Mouse (Mus musculus) stomach, embryonic 14.5 days (tissue): Measurements from ENCODE around the gene Fcgr4. TPM values are rescaled to one million over a fixed set of nuclear protein-coding genes. Genes with fewer than 3 reads are reported as not detected.

Experiments used
- ATAC-seq: fragments of 200-750 bp; cut with Nextera tagmentation; 2 replicates; pipeline ENCODE4 v1.8.0; 2017; ENCODE audit warnings: low read depth, moderate TSS enrichment; ENCODE audit not compliant: insufficient number of reproducible peaks, insufficient read depth, low FRiP score
- H3K27ac ChIP-seq: fragments of 300-500 bp; sonication (generic); 2 replicates; pipeline ENCODE4 v1.5.1; 2014; ENCODE audit warnings: mild to moderate bottlenecking, low read length, moderate library complexity, mixed read lengths
- H3K27me3 ChIP-seq: fragments of 300-500 bp; sonication (generic); 2 replicates; pipeline ENCODE4 v1.6.1; 2014; ENCODE audit warnings: low read length, control low read depth, mixed read lengths; ENCODE audit not compliant: control insufficient read depth, insufficient read depth
- H3K36me3 ChIP-seq: fragments of 300-500 bp; sonication (generic); 2 replicates; pipeline ENCODE4 v1.6.1; 2014; ENCODE audit warnings: mild to moderate bottlenecking, control low read depth, low read length, moderate library complexity, mixed read lengths; ENCODE audit not compliant: control insufficient read depth, insufficient read depth
- H3K4me1 ChIP-seq: fragments of 300-500 bp; sonication (generic); 2 replicates; pipeline ENCODE4 v1.6.1; 2014; ENCODE audit warnings: low read length, control low read depth, mixed read lengths; ENCODE audit not compliant: control insufficient read depth, insufficient read depth
- H3K4me2 ChIP-seq: fragments of 300-500 bp; sonication (generic); replicated peaks from 2 replicates; pipeline ENCODE4 v1.6.1; 2014; ENCODE audit warnings: low read depth, low read length, control low read depth
- H3K4me3 ChIP-seq: fragments of 300-500 bp; sonication (generic); 2 replicates; pipeline ENCODE4 v1.5.1; 2014; ENCODE audit warnings: low read depth, low read length, control low read depth
- H3K9ac ChIP-seq: fragments of 300-500 bp; sonication (generic); replicated peaks from 2 replicates; pipeline ENCODE4 v1.6.1; 2014; ENCODE audit warnings: low read depth, mild to moderate bottlenecking, control low read depth, low read length, moderate library complexity, mixed read lengths
- H3K9me3 ChIP-seq: fragments of 300-500 bp; sonication (generic); 2 replicates; pipeline ENCODE4 v1.6.1; 2016; ENCODE audit warnings: low read depth, low read length, control low read depth; ENCODE audit not compliant: control insufficient read depth
- WGBS: fragments of 180-500 bp; shearing (Covaris S2); extraction: QIAGEN DNeasy Blood & Tissue Kit; methylation state at CpG from one replicate; pipeline ENCODE4 v1.1.7; 2014; 5-methylcytosine and 5-hydroxymethylcytosine counted together
- polyA plus RNA-seq: library from polyadenylated mRNA; unstranded; fragments of >200 nt; fragmentation: Nextera tagmentation; extraction: Ambion mirVana; gene quantifications from 2 replicates; pipeline ENCODE4 v1.2.1, GENCODE M21; 2014

The Fcgr4 gene
- polyA plus RNA-seq, 1 experiment from 2014 or later = 0.91 TPM

DNA sequence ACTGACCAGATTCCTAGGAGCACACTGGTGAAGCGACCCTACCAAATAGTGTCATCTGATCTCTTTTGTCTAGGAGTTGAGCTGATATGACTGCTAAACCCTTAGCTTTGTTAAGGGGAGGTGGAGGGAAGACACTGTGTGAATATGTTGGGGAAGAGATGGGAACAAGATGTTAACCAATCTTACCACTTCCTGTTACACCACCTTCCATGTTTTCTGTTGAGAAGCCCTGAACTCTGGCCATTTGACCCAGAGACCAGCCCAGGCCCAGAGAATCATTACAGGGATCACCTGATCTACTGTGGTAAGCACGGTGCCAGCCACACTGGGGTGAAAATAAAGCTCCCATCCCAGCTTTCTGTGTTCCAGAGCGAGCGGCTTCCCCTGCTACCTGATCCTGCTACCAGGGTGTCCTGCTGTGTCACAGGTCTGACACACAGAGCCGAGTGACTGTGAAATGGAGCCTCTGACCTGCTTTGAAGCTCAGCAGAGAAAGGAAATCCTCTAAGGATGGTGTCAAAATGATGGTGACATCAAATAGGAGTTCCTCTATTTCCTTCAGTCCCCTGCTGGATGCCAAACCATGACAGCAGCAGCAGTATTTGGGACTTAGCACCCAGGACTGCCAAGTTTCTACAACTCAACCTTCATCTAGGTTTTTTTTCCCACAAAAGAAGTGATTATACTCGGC is 1.1 kb upstream of the Fcgr4 start:
- Histone ChIP-seq H3K4me1 (no peaks in the 10 kb centered on the region), H3K4me3 (no peak overlapping the region), H3K36me3 (no peaks in the 10 kb centered on the region), H3K9ac (no peak overlapping the region), H3K4me2 (no peak overlapping the region), H3K27ac (no peak overlapping the region), H3K9me3 (no peaks in the 10 kb centered on the region), H3K27me3 (no peaks in the 10 kb centered on the region)
- WGBS = 50% methylated on average over 6 of the region's 6 CpGs
- no peak for ATAC-seq

DNA sequence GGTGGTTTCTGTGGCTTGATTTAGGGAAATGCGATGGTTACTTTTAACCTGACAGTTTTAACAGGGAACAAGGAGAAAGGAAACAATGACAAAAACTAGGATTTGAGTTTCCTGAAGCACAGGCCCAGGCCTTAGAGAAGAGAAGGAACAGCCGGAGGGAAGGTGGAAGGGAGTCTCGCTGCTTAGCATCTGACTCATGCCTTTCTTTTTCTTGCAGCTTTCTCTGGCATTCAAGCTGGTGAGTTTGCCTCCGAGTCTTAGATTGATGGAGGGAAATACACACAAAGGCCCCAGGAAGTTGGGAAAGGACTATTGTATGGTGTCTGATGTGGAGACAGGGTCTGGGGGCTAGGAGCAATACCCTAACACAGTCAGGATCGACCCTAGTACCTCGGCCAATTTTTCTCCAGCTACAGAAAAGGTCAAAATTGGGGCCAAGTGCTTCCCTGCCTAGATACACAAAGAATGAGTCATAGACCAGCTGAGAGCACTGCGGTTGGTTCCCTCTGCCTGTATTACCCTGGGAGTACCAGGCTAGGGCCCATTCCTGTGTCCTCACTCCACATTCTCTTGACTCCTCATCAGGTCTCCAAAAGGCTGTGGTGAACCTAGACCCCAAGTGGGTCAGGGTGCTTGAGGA is 711 bp downstream of the Fcgr4 start:
- no peak overlapping the region for H3K9ac ChIP-seq
- H3K36me3 ChIP-seq = no peaks in the 10 kb centered on the region
- H3K27me3 ChIP-seq = no peaks in the 10 kb centered on the region
- ATAC-seq = no peak
- H3K27ac ChIP-seq = no peak overlapping the region
- no peak overlapping the region for H3K4me2 ChIP-seq
- no peaks in the 10 kb centered on the region for H3K9me3 ChIP-seq
- no peak overlapping the region for H3K4me3 ChIP-seq
- WGBS = 63% methylated on average over 7 of the region's 7 CpGs
- no peaks in the 10 kb centered on the region for H3K4me1 ChIP-seq

DNA sequence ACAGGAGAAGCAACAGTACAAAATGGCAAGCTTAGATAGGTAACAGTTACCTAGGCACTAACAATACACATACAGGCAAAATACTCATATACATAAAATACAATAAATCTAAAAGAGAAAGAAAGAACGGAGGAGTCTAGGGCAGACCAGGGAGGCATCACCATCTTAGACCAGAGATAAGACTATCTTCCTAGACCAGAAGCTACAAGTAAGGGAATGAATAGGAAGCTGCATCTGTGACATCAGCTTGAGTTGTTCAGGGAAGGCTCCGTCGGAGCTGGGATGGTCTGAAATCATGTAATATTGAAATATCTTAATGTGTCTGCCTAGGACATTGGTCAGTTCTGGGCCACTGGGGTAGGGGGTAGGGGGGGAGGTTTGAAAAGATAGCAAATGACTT is 13.0 kb downstream of the Fcgr4 start:
- WGBS = 91% methylated on average over 3 of the region's 3 CpGs
- no peaks in the 10 kb centered on the region for H3K27me3 ChIP-seq
- no peak overlapping the region for H3K4me3 ChIP-seq
- H3K4me1 ChIP-seq = peaks cover 4% of the 10 kb centered on the region; the same call in 1 of the 2 replicates
- no peak overlapping the region for H3K4me2 ChIP-seq
- no peak overlapping the region for H3K9ac ChIP-seq
- ATAC-seq = no peak
- no peaks in the 10 kb centered on the region for H3K36me3 ChIP-seq
- no peaks in the 10 kb centered on the region for H3K9me3 ChIP-seq
- H3K27ac ChIP-seq = no peak overlapping the region

DNA sequence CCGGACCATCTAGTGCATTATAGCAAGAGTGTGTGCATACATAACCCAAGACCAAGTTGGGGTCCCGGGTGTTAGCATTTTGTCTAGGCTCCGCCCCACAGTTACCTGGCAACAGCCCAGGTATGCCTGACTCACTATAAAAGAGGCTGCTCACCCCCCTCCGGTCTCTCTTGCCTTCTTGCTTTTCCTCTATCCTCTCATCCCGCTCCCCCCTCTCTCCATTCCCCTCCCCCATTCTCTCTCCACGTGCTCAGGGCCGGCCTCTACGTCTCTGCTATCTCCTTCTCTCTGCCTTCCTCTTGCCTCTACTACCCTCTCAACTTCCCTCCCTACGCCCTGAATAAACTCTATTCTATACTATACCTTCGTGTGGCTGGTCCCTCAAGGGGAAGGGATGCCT is 14.0 kb downstream of the Fcgr4 start:
- Histone ChIP-seq H3K36me3 (no peaks in the 10 kb centered on the region), H3K4me3 (peak overlapping the region; percentile 55), H3K4me2 (peak overlapping the region; percentile 87), H3K9ac (no peak overlapping the region), H3K4me1 (peaks cover 4% of the 10 kb centered on the region; the same call in 1 of the 2 replicates), H3K9me3 (no peaks in the 10 kb centered on the region), H3K27ac (no peak overlapping the region), H3K27me3 (no peaks in the 10 kb centered on the region)
- 4% methylated on average over 10 of the region's 10 CpGs for WGBS
- ATAC-seq = no peak

DNA sequence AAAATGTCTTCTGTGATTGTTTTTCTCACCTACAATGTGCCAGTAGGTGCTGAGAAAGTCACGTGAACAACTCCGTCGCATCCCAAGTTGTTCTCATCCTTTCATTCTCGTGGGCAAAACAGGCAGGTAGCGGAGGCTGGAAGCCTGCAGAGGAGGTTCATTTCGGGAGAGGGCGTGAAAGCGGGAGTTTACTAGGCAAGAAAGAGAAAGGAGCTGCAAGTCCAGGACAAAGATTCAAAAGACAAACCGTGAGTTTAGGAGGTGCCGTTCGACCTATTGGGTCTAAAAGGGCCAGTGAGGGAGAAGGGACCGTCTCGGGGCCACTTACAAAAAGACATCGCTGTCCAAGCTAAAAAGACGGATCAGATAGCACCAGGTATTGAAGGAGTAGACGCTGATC is 14.5 kb downstream of the Fcgr4 start:
- no peak overlapping the region for H3K27ac ChIP-seq
- H3K9ac ChIP-seq = 0 out of 2 replicates have a peak overlapping the region, but pooled peaks have one; percentile 4
- H3K4me1 ChIP-seq = peaks cover 4% of the 10 kb centered on the region; the same call in 1 of the 2 replicates
- ATAC-seq = no peak
- H3K27me3 ChIP-seq = no peaks in the 10 kb centered on the region
- peak overlapping the region; percentile 87 for H3K4me2 ChIP-seq
- peak overlapping the region; percentile 55 for H3K4me3 ChIP-seq
- H3K9me3 ChIP-seq = no peaks in the 10 kb centered on the region
- no peaks in the 10 kb centered on the region for H3K36me3 ChIP-seq
- WGBS = under 1% methylated on average over 16 of the region's 16 CpGs

DNA sequence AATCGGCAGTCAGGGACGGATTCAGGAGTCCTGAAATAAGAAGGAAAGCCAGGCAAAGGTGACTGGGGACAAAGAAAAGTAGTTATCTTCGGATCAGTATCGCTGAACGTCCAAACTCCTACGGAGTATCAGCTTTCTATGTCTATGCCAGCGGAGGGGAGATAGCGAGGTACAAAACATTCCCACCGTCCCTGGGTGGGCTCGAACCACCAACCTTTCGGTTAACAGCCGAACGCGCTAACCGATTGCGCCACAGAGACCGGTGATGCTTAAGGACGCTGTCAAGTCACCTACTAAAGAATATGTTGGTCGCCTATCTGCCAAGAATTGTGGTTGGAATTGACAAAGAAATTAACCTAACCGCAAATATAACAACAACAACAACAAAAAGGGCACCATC is 15.0 kb downstream of the Fcgr4 start:
- under 1% methylated on average over 20 of the region's 20 CpGs for WGBS
- no peaks in the 10 kb centered on the region for H3K27me3 ChIP-seq
- ATAC-seq = peak; percentile 64

GRCm38 (mm10) chr1:171034201-171034600 is 15.5 kb downstream of the Fcgr4 start:
- Histone ChIP-seq H3K4me2 (peak overlapping the region; percentile 87), H3K9me3 (no peaks in the 10 kb centered on the region), H3K27ac (no peak overlapping the region), H3K4me3 (peak overlapping the region; percentile 55), H3K27me3 (no peaks in the 10 kb centered on the region), H3K36me3 (no peaks in the 10 kb centered on the region), H3K9ac (no peak overlapping the region), H3K4me1 (peaks cover 4% of the 10 kb centered on the region; the same call in 1 of the 2 replicates)
- WGBS = 9% methylated on average over 11 of the region's 11 CpGs
- ATAC-seq = no peak

More for the DNA sequence above, 15.0 kb downstream of the Fcgr4 start:
- Histone ChIP-seq H3K9ac (0 out of 2 replicates have a peak overlapping the region, but pooled peaks have one; percentile 4), H3K4me3 (peak overlapping the region; percentile 55), H3K9me3 (no peaks in the 10 kb centered on the region), H3K4me1 (peaks cover 4% of the 10 kb centered on the region; the same call in 1 of the 2 replicates), H3K4me2 (peak overlapping the region; percentile 87), H3K27ac (no peak overlapping the region), H3K36me3 (no peaks in the 10 kb centered on the region)

GRCm38 (mm10) chr1:171035611-171036010 is 16.9 kb downstream of the Fcgr4 start:
- H3K27me3 ChIP-seq = no peaks in the 10 kb centered on the region
- H3K27ac ChIP-seq = no peak overlapping the region
- H3K9me3 ChIP-seq = no peaks in the 10 kb centered on the region
- peaks cover 4% of the 10 kb centered on the region; the same call in 1 of the 2 replicates for H3K4me1 ChIP-seq
- no peak overlapping the region for H3K9ac ChIP-seq
- no peaks in the 10 kb centered on the region for H3K36me3 ChIP-seq
- no peak for ATAC-seq
- H3K4me2 ChIP-seq = no peak overlapping the region
- no peak overlapping the region for H3K4me3 ChIP-seq
- 48% methylated on average over 11 of the region's 11 CpGs for WGBS
